Mouse (Mus musculus) brain, embryonic 14.5 days (tissue): ENCODE results near the gene Clk3.

Experiments
- CTCF ChIP-seq: fragments of 200-500 bp; IDR thresholded peaks from 2 replicates; pipeline ENCODE4 v1.5.1; 2012; ENCODE audit warnings: inconsistent platforms, mild to moderate bottlenecking, moderate library complexity, borderline replicate concordance; ENCODE audit not compliant: insufficient read depth, insufficient read length; ENCODE audit errors: extremely low read depth
- POLR2A ChIP-seq: fragments of 200-500 bp; IDR thresholded peaks from 2 replicates; pipeline ENCODE4 v1.6.1; 2012; ENCODE audit warnings: mild to moderate bottlenecking, inconsistent platforms, borderline replicate concordance; ENCODE audit not compliant: poor library complexity, insufficient read depth, insufficient read length, severe bottlenecking; ENCODE audit errors: extremely low read depth

DNA sequence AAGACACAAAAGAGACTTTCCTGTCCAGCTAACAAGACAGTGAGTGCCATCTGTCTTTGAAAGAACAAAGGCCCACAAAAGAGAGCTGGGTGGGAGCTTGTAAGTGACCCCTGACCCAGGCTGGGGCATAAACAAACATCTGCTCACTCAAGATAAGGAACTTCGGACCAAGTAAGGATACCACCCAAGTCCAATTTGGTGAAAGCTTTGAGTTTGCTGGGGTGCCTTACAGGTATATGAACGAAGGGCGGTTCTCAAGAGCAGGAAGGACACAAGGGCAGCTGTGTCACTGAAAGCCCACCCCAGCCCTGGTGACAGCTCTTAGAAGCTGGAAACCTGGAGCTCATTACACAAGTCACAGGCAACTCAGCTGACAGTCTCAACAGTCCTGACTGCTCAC is 8.1 kb upstream of the Clk3 start:
- TF ChIP-seq CTCF: no peak
- TF ChIP-seq POLR2A: no peak
